Mouse (Mus musculus): ENCODE measurements around the gene Slc44a3.

Slc44a3 gene

GRCm38 (mm10) chr3:121532176-121532575 lies at the start of gene Slc44a3:
Gene Slc44a3 (minus strand): TSS chr3:121532404.
- DNase-seq, result peak; percentile 13

GRCm38 (mm10) chr3:121579880-121580549 lies 47.8 kb upstream of the Slc44a3 start:
- no peak for DNase-seq

GRCm38 (mm10) chr3:121579402-121579801 lies 47.2 kb upstream of the Slc44a3 start:
- no peak for DNase-seq

GRCm38 (mm10) chr3:121578706-121579105 lies 46.5 kb upstream of the Slc44a3 start:
- no peak for DNase-seq

- DNase-seq, result no peak
Measured at GRCm38 (mm10) chr3:121577641-121578040, 45.4 kb upstream of the Slc44a3 start.

- no peak for DNase-seq
Measured at GRCm38 (mm10) chr3:121577032-121577591, 44.9 kb upstream of the Slc44a3 start.

- DNase-seq, result no peak
Measured at GRCm38 (mm10) chr3:121576367-121576766, 44.2 kb upstream of the Slc44a3 start.

- no peak for DNase-seq
Measured at GRCm38 (mm10) chr3:121574386-121574785, 42.2 kb upstream of the Slc44a3 start.

- DNase-seq, result no peak
Measured at GRCm38 (mm10) chr3:121573858-121574257, 41.7 kb upstream of the Slc44a3 start.

- DNase-seq, result no peak
Measured at GRCm38 (mm10) chr3:121571491-121571890, 39.3 kb upstream of the Slc44a3 start.

GRCm38 (mm10) chr3:121570623-121571022 lies 38.4 kb upstream of the Slc44a3 start:
- DNase-seq, result no peak

- DNase-seq, result no peak
Measured at GRCm38 (mm10) chr3:121569767-121570166, 37.6 kb upstream of the Slc44a3 start.

GRCm38 (mm10) chr3:121569004-121569403 lies 36.8 kb upstream of the Slc44a3 start:
- DNase-seq, result no peak

GRCm38 (mm10) chr3:121567904-121568303 lies 35.7 kb upstream of the Slc44a3 start:
- no peak for DNase-seq

GRCm38 (mm10) chr3:121567337-121567900 lies 35.2 kb upstream of the Slc44a3 start:
- no peak for DNase-seq

GRCm38 (mm10) chr3:121566901-121567300 lies 34.7 kb upstream of the Slc44a3 start:
- no peak for DNase-seq

GRCm38 (mm10) chr3:121561803-121562202 lies 29.6 kb upstream of the Slc44a3 start:
- no peak for DNase-seq

- no peak for DNase-seq
Measured at GRCm38 (mm10) chr3:121560115-121560865, 28.1 kb upstream of the Slc44a3 start.

- no peak for DNase-seq
Measured at GRCm38 (mm10) chr3:121559406-121560114, 27.4 kb upstream of the Slc44a3 start.

GRCm38 (mm10) chr3:121558861-121559260 lies 26.7 kb upstream of the Slc44a3 start:
- no peak for DNase-seq

GRCm38 (mm10) chr3:121556304-121556703 lies 24.1 kb upstream of the Slc44a3 start:
- DNase-seq, result no peak

GRCm38 (mm10) chr3:121553294-121553693 lies 21.1 kb upstream of the Slc44a3 start:
- DNase-seq, result no peak

GRCm38 (mm10) chr3:121552723-121553122 lies 20.5 kb upstream of the Slc44a3 start:
- DNase-seq, result no peak
